Mouse (Mus musculus) midbrain, embryonic 15.5 days (tissue): ENCODE measurements at regions not wholly inside any gene's neighbourhood (a gene's known extent, or its start where the extent isn't known, plus 50 kb on each side); places are given as distances from the start of the nearest gene placed in this dataset.

ENCODE experiments used
- ATAC-seq: fragments of 200-750 bp; cut with Nextera tagmentation; replicated peaks from 2 replicates; pipeline ENCODE4 v1.8.0; 2017; ENCODE audit warnings: moderate TSS enrichment
- H3K27ac ChIP-seq: fragments of 300-500 bp; sonication (generic); 2 replicates; pipeline ENCODE4 v1.5.1; 2015; ENCODE audit warnings: mild to moderate bottlenecking, inconsistent platforms
- H3K27me3 ChIP-seq: fragments of 300-500 bp; sonication (generic); replicated peaks from 2 replicates; pipeline ENCODE4 v1.6.1; 2015; ENCODE audit warnings: inconsistent platforms
- H3K36me3 ChIP-seq: fragments of 300-500 bp; sonication (generic); replicated peaks from 2 replicates; pipeline ENCODE4 v1.6.1; 2015; ENCODE audit warnings: inconsistent platforms
- H3K4me1 ChIP-seq: fragments of 300-500 bp; sonication (generic); 2 replicates; pipeline ENCODE4 v1.6.1; 2015; ENCODE audit warnings: inconsistent platforms
- H3K4me2 ChIP-seq: fragments of 300-500 bp; sonication (generic); 2 replicates; pipeline ENCODE4 v1.6.1; 2015; ENCODE audit warnings: inconsistent platforms, mild to moderate bottlenecking, moderate library complexity
- H3K4me3 ChIP-seq: fragments of 300-500 bp; sonication (generic); 2 replicates; pipeline ENCODE4 v1.5.1; 2015; ENCODE audit warnings: mild to moderate bottlenecking, inconsistent platforms
- H3K9ac ChIP-seq: fragments of 300-500 bp; sonication (generic); 2 replicates; pipeline ENCODE4 v1.6.1; 2015; ENCODE audit warnings: mild to moderate bottlenecking, inconsistent platforms
- H3K9me3 ChIP-seq: fragments of 300-500 bp; sonication (generic); 2 replicates; pipeline ENCODE4 v1.6.1; 2016; ENCODE audit warnings: inconsistent platforms
- WGBS: fragments of 180-500 bp; shearing (Covaris S2); methylation state at CpG from one replicate; pipeline ENCODE4 v1.1.7; 2015; ENCODE audit warnings: mixed read lengths; 5-methylcytosine and 5-hydroxymethylcytosine counted together

DNA sequence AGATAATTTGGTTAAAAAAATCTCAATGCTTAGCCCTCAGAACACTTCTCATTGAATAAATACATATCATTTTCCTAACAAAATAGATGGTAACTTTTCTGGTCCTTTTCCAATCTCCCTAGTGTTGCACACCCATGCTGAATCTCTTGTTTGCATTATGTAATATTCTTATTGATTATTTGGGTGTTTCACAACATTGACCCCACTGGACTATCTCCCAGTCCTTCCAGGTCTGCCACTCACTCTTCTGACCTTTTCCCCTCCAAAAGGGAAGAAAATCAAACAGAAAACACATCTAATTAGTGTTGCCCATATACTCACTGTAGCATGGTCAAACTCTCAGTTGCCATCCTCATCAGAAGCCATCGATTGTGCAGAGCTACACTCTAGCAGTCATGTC is 305.7 kb downstream of the 9330182O14Rik start:
- peaks cover 5% of the 10 kb centered on the region for H3K4me1 ChIP-seq
- no peak overlapping the region for H3K9ac ChIP-seq
- no peak for ATAC-seq
- H3K27me3 ChIP-seq = no peaks in the 10 kb centered on the region
- 93% methylated on average over 1 of the region's 1 CpGs for WGBS
- H3K27ac ChIP-seq = no peak overlapping the region
- no peaks in the 10 kb centered on the region for H3K36me3 ChIP-seq
- no peaks in the 10 kb centered on the region for H3K9me3 ChIP-seq
- H3K4me3 ChIP-seq = no peak overlapping the region
- H3K4me2 ChIP-seq = no peak overlapping the region

DNA sequence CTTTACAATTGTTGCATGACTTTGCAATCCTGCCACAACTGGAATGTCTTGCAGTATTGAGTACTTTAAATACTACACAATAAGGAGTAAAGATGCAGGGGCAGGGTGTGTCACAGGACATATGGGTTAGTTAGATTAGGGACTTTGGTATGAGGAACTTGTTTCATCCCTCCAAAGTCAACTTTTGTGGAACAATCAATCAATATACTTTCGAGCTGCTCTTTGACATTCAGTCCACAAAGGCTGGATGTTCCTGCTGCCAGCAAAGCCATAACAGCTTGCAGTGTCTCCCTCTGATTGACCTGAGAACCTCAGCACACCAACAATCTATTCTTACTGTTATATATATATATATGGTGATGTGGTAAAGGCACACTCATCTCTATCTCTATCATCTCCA is 314.5 kb downstream of the 9330182O14Rik start:
- no peak for ATAC-seq
- Histone ChIP-seq H3K27me3 (no peaks in the 10 kb centered on the region), H3K36me3 (no peaks in the 10 kb centered on the region), H3K9me3 (no peaks in the 10 kb centered on the region), H3K27ac (no peak overlapping the region), H3K4me1 (no peaks in the 10 kb centered on the region), H3K4me2 (no peak overlapping the region), H3K4me3 (no peak overlapping the region), H3K9ac (no peak overlapping the region)
- 87% methylated on average over 1 of the region's 1 CpGs for WGBS

DNA sequence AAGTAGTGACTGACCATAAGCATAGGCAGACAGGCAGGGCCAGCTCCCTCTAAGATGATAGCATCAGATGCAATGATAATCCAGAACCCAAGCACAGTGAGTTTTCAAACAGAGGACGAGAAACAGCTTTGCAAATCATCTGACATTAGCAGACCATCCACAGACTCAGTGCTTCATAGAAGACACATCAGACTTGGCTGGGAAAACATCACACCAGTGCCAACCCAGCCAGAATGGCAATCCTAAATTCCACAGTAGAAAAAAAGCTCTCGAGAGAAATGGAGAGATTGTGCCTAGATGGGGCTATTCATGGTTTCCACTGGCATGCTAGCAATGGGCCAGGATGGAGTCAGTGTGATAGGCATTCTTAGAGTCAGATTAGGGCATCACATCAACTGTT is 319.1 kb downstream of the 9330182O14Rik start:
- Histone ChIP-seq H3K36me3 (no peaks in the 10 kb centered on the region), H3K4me2 (no peak overlapping the region), H3K4me3 (no peak overlapping the region), H3K4me1 (no peaks in the 10 kb centered on the region), H3K9ac (no peak overlapping the region), H3K9me3 (no peaks in the 10 kb centered on the region), H3K27me3 (no peaks in the 10 kb centered on the region), H3K27ac (no peak overlapping the region)
- ATAC-seq = no peak
- 77% methylated on average over 2 of the region's 2 CpGs for WGBS

- no peak overlapping the region for H3K9ac ChIP-seq
- peaks cover 15% of the 10 kb centered on the region for H3K4me1 ChIP-seq
- peak; percentile 55 for ATAC-seq
- no peaks in the 10 kb centered on the region for H3K36me3 ChIP-seq
- no peak overlapping the region for H3K4me3 ChIP-seq
- 54% methylated on average over 7 of the region's 7 CpGs for WGBS
- H3K4me2 ChIP-seq = no peak overlapping the region
- H3K27ac ChIP-seq = peak overlapping the region; percentile 67
- no peaks in the 10 kb centered on the region for H3K9me3 ChIP-seq
- H3K27me3 ChIP-seq = no peaks in the 10 kb centered on the region
Observed at GRCm38 (mm10) chr15:40475659-40476355, 341.6 kb downstream of the 9330182O14Rik start.

- Histone ChIP-seq H3K4me2 (no peak overlapping the region), H3K4me3 (no peak overlapping the region), H3K27ac (no peak overlapping the region), H3K27me3 (no peaks in the 10 kb centered on the region), H3K9me3 (no peaks in the 10 kb centered on the region), H3K36me3 (no peaks in the 10 kb centered on the region), H3K9ac (no peak overlapping the region), H3K4me1 (peaks cover 8% of the 10 kb centered on the region)
- 66% methylated on average over 1 of the region's 1 CpGs for WGBS
- ATAC-seq = no peak
Observed at GRCm38 (mm10) chr15:40480386-40480785, 346.2 kb downstream of the 9330182O14Rik start.

DNA sequence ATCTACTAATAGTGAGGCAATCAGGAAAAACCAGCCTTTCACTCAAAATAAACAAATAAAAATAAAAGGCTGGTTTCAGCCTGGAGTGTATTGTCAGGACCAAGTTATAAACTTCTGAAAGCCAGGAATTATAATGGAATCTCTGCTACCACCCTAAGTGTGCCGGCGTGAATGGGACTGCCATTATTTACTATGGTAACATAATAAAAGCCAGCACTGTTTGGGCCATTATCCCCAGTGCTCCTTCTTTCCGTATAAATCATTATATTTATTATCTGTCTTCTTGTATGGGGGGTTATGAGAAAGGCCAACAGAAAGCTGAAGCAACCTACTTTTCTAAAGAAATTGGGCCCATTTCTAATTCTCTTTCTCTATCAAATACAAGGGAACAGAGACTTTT is 347.1 kb downstream of the 9330182O14Rik start:
- H3K36me3 ChIP-seq = no peaks in the 10 kb centered on the region
- no peaks in the 10 kb centered on the region for H3K4me1 ChIP-seq
- H3K4me2 ChIP-seq = no peak overlapping the region
- no peaks in the 10 kb centered on the region for H3K27me3 ChIP-seq
- no peak overlapping the region for H3K9ac ChIP-seq
- H3K9me3 ChIP-seq = no peaks in the 10 kb centered on the region
- no peak overlapping the region for H3K27ac ChIP-seq
- H3K4me3 ChIP-seq = no peak overlapping the region
- ATAC-seq = no peak
- WGBS = 67% methylated on average over 3 of the region's 3 CpGs

- no peaks in the 10 kb centered on the region for H3K36me3 ChIP-seq
- H3K9ac ChIP-seq = no peak overlapping the region
- 95% methylated on average over 1 of the region's 1 CpGs for WGBS
- H3K4me1 ChIP-seq = no peaks in the 10 kb centered on the region
- H3K9me3 ChIP-seq = no peaks in the 10 kb centered on the region
- no peak overlapping the region for H3K4me2 ChIP-seq
- no peak overlapping the region for H3K27ac ChIP-seq
- no peak for ATAC-seq
- no peaks in the 10 kb centered on the region for H3K27me3 ChIP-seq
- no peak overlapping the region for H3K4me3 ChIP-seq
Observed at GRCm38 (mm10) chr15:40485997-40486396, 351.8 kb downstream of the 9330182O14Rik start.

- H3K9ac ChIP-seq = no peak overlapping the region
- H3K9me3 ChIP-seq = no peaks in the 10 kb centered on the region
- no peaks in the 10 kb centered on the region for H3K36me3 ChIP-seq
- WGBS = 39% methylated on average over 11 of the region's 11 CpGs
- no peaks in the 10 kb centered on the region for H3K27me3 ChIP-seq
- no peak overlapping the region for H3K4me2 ChIP-seq
- peaks cover 7% of the 10 kb centered on the region; the same call in 1 of the 2 replicates for H3K4me1 ChIP-seq
- H3K27ac ChIP-seq = no peak overlapping the region
- no peak for ATAC-seq
- no peak overlapping the region for H3K4me3 ChIP-seq
Observed at GRCm38 (mm10) chr15:40501180-40502125, 367.3 kb downstream of the 9330182O14Rik start.

- Histone ChIP-seq H3K4me3 (no peak overlapping the region), H3K9ac (no peak overlapping the region), H3K27me3 (no peaks in the 10 kb centered on the region), H3K4me1 (no peaks in the 10 kb centered on the region), H3K36me3 (no peaks in the 10 kb centered on the region), H3K4me2 (no peak overlapping the region), H3K27ac (no peak overlapping the region), H3K9me3 (no peaks in the 10 kb centered on the region)
- 81% methylated on average over 2 of the region's 2 CpGs for WGBS
- ATAC-seq = no peak
Observed at GRCm38 (mm10) chr15:40510826-40511225, 376.7 kb downstream of the 9330182O14Rik start.

DNA sequence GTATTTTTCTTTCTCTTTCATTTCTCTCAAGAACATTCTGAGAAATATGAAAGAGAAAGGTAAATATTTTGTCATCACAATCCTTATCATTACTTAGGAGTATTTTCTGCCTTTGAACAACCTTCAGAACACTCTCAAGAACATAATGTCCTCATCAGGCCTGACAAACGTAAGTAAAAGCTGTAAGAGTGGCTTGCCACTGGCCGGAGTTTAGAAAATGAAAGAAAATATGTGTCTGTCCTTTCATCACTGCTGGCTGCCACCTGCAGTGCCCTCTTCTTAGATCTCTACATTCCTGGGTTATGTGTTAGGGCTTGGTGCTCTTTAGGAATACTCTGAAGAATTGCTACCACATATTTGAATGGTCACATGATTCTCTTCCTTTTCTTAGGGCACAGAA is 390.2 kb downstream of the 9330182O14Rik start:
- 45% methylated on average over 2 of the region's 2 CpGs for WGBS
- Histone ChIP-seq H3K9ac (no peak overlapping the region), H3K9me3 (no peaks in the 10 kb centered on the region), H3K36me3 (no peaks in the 10 kb centered on the region), H3K27me3 (no peaks in the 10 kb centered on the region), H3K4me2 (no peak overlapping the region), H3K4me1 (no peaks in the 10 kb centered on the region), H3K27ac (no peak overlapping the region), H3K4me3 (no peak overlapping the region)
- no peak for ATAC-seq

- no peaks in the 10 kb centered on the region for H3K36me3 ChIP-seq
- peak; percentile 70 for ATAC-seq
- H3K4me2 ChIP-seq = peak overlapping the region; percentile 34
- H3K9ac ChIP-seq = no peak overlapping the region
- H3K9me3 ChIP-seq = no peaks in the 10 kb centered on the region
- WGBS = 52% methylated on average over 8 of the region's 8 CpGs
- H3K4me3 ChIP-seq = peak overlapping the region; percentile 10
- peak overlapping the region; percentile 69 for H3K27ac ChIP-seq
- 0 out of 2 replicates have a peak, but pooled peaks cover 3% of the 10 kb centered on the region for H3K4me1 ChIP-seq
- no peaks in the 10 kb centered on the region for H3K27me3 ChIP-seq
Observed at GRCm38 (mm10) chr15:40533451-40533873, 399.3 kb downstream of the 9330182O14Rik start.

- Histone ChIP-seq H3K4me3 (no peak overlapping the region), H3K4me2 (no peak overlapping the region), H3K9me3 (no peaks in the 10 kb centered on the region), H3K27ac (no peak overlapping the region), H3K36me3 (no peaks in the 10 kb centered on the region), H3K4me1 (peaks cover 4% of the 10 kb centered on the region; the same call in 1 of the 2 replicates), H3K9ac (no peak overlapping the region), H3K27me3 (no peaks in the 10 kb centered on the region)
- ATAC-seq = no peak
- WGBS = 95% methylated on average over 2 of the region's 2 CpGs
Observed at GRCm38 (mm10) chr15:40561661-40562060, 427.5 kb downstream of the 9330182O14Rik start.
